Mouse (Mus musculus): Measurements from ENCODE around the gene Tpbgl.

DNA sequence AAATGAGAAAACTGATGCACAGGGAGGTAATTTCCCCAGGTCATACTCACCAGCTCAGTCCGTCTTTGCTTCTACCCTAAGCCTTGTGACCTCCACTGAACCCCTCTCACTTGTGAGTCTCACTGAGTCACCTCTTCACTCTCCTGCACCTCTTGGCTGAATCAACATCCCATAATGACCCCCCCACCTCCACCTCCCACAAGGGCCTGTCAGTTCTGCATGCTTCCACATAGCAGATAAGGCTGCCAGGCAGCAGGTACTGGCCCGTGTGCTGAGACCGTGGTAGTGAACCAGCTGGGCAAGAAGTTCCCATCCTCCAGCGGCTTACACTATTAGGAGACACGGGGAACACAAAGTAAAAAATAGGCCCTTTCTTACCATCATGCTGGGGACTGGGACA lies 36.3 kb downstream of the Tpbgl start:
- TF ChIP-seq CTCF (IDR thresholded peaks at IDR 0.05; ENCODE audit: low read depth): no peak
- no peak for TF ChIP-seq EP300 (IDR thresholded peaks at IDR 0.05; ENCODE audit: low read depth)

Data from heart, postnatal 0 days (tissue).